Mouse (Mus musculus): ENCODE measurements around the gene Slc16a6.

Slc16a6 gene

GRCm38 (mm10) chr11:109416709-109417420 lies 56.5 kb downstream of the Slc16a6 start:
- no peak for DNase-seq (ENCODE audit: low read depth, low spot score)

- DNase-seq (ENCODE audit: low read depth, low spot score) = no peak
Observed at GRCm38 (mm10) chr11:109414802-109415201, 58.6 kb downstream of the Slc16a6 start.

GRCm38 (mm10) chr11:109413617-109414016 lies 59.8 kb downstream of the Slc16a6 start, which contains the start of gene 9930022D16Rik:
Gene 9930022D16Rik, plus strand, starts transcription at chr11:109413917.
- no peak for DNase-seq (ENCODE audit: low read depth, low spot score)

DNA sequence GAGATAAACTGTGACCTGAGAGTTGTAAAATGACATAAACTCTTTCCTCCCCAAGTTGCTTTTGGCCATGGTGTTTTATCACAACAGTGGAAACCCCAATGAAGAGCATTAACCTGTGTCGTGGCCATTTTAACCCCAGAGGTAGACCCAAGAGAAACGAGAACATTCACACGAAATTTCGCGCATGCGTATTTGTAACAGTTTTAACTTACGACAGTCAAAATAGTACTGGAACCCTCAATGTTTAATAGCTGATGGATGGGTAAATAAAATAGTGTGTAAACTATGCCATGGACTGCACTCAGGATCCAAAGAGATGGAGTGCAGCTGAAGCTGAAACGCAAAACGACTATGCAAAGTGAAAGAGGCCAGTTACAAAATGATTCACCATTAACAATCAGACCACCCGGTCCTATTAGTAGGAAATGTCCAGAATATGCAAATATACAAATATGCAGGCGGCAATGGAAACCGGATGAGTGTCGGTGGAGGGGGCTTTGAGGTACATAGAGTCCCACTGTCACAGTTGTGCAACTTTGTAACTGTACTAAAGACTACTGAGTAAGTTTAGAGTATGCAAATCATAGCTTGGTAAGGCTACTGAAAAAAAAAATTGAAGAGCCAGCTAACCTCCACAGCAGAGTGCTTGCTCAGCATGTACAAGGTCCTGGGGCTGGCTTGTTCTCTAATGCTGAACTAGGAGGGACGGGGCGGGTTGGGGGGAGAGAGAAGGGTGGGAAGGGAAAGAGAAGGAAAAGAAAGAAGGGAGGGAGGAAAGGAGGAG lies 63.0 kb downstream of the Slc16a6 start:
- DNase-seq (ENCODE audit: low read depth, low spot score) = peak; percentile 24

DNA sequence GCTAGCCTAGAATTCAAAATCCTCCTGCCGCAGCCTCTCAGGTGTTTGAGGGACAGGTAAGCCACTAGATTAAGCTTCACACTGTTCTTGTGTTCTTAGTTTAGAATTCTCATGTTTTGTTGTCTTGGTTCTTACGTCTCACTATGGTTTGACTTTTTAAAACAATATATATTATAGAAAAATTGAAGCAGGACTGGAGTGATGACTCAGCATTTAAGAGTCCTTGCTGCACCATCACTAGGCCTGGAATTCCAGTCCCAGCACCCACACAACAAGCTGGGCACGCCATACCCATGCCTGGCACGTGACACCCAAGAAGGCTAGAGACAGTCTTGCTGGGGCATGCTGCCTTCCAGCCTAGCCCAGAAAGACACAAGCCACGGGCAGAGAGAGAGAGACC lies 67.0 kb downstream of the Slc16a6 start:
- no peak for DNase-seq (ENCODE audit: low read depth, low spot score)

Data from CD4-positive helper T cell, adult 2 months (primary cell).